ENCODE assay signal across 8 mouse cellular contexts in the genomic region with DNA sequence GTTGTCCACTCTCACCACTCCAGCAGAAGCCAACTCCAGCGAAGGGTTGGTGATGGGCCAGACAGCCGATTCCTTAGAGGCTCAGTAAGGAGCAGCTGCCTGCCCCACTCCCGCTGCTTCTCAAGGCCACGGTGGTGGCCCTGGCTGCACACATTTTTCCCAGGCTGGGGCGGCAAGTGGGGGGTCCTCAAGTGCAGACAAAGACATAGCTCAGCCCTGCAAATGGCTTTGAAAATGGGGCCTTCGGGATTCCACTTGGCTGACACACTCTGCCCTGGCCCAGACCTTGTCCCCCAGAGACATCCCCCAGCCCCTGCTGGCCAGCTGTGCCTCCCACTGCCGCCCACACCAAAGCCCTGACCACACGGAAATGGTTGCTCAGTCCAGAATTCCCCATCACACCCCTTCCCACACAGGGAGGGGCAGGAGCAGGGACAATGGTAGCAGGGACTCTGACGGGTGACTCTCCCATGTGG.
DNase-seq lines count a peak whose midpoint lies in the region; ATAC-seq and TF ChIP-seq lines count a peak whose summit lies in the region.

No protein-coding gene starts in this region.

- WGBS in kidney, embryonic 16.5 days, result 34% methylated on average over 9 of the region's 9 CpGs
- WGBS in limb, embryonic 14.5 days, result 50% methylated on average over 9 of the region's 9 CpGs

- no peak for TF ChIP-seq POLR2A in limb, embryonic 14.5 days (IDR thresholded peaks at IDR 0.05; ENCODE audit: borderline replicate concordance, extremely low read depth, insufficient read depth, insufficient read length)

- peak; percentile 75 for ATAC-seq in kidney, embryonic 16.5 days (ENCODE audit: low FRiP score, low TSS enrichment)
- ATAC-seq in limb, embryonic 14.5 days (ENCODE audit: low FRiP score, low read depth), result peak; percentile 62
- ATAC-seq in erythroblast, adult 5-6 weeks (replicated peaks; ENCODE audit: low FRiP score, poor library complexity, severe bottlenecking), result no peak
- no peak for ATAC-seq in cerebellum, adult (ENCODE audit: insufficient number of reproducible peaks, low FRiP score, low TSS enrichment)

- H3K27ac ChIP-seq in kidney, embryonic 16.5 days (ENCODE audit: low read length), result no peak overlapping the region
- no peak overlapping the region for H3K27ac ChIP-seq in limb, embryonic 14.5 days (replicated peaks; ENCODE audit: low read depth, low read length)

- no peaks in the 10 kb centered on the region for H3K27me3 ChIP-seq in kidney, embryonic 16.5 days (ENCODE audit: insufficient read depth, low read length)
- H3K27me3 ChIP-seq in limb, embryonic 14.5 days (ENCODE audit: control insufficient read depth, insufficient read depth, low read length), result no peaks in the 10 kb centered on the region

- no peak overlapping the region for H3K4me3 ChIP-seq in kidney, embryonic 16.5 days (ENCODE audit: low read length)
- H3K4me3 ChIP-seq in limb, embryonic 14.5 days (replicated peaks; ENCODE audit: low read length), result no peak overlapping the region

- H3K4me2 ChIP-seq in kidney, embryonic 16.5 days (replicated peaks; ENCODE audit: low read depth, low read length), result no peak overlapping the region
- H3K4me2 ChIP-seq in limb, embryonic 14.5 days (replicated peaks; ENCODE audit: low read depth, low read length, severe bottlenecking), result no peak overlapping the region

- no peak overlapping the region for H3K9ac ChIP-seq in kidney, embryonic 16.5 days (replicated peaks; ENCODE audit: low read length)
- H3K9ac ChIP-seq in limb, embryonic 14.5 days (ENCODE audit: low read depth, low read length, severe bottlenecking), result no peak overlapping the region

- no peaks in the 10 kb centered on the region for H3K36me3 ChIP-seq in kidney, embryonic 16.5 days (ENCODE audit: insufficient read depth, low read length)
- H3K36me3 ChIP-seq in limb, embryonic 14.5 days (ENCODE audit: control insufficient read depth, insufficient read depth, low read length), result no peaks in the 10 kb centered on the region

- peaks cover 11% of the 10 kb centered on the region for H3K4me1 ChIP-seq in kidney, embryonic 16.5 days (ENCODE audit: insufficient read depth, low read length)
- peaks cover 17% of the 10 kb centered on the region for H3K4me1 ChIP-seq in limb, embryonic 14.5 days (ENCODE audit: control insufficient read depth, insufficient read depth, low read length)

- no peaks in the 10 kb centered on the region for H3K9me3 ChIP-seq in kidney, embryonic 16.5 days (ENCODE audit: low read length)
- no peaks in the 10 kb centered on the region for H3K9me3 ChIP-seq in limb, embryonic 14.5 days (ENCODE audit: control insufficient read depth, low read length)

- DNase-seq in kidney, adult 11 months, result no peak
- peak; percentile 13 for DNase-seq in adipocyte (ENCODE audit: low spot score)
- peak; percentile 33 for DNase-seq in heart, adult 8-10 months (ENCODE audit: low spot score)
- DNase-seq in limb, embryonic 14.5 days (ENCODE audit: low spot score), result no peak
- DNase-seq in spleen, adult 18-20 months, result no peak

Comparison
In these comparisons a context has a peak if more than half of its experiments do, and no peak if none do; other contexts are left out.
1. ATAC-seq: peak in kidney, embryonic 16.5 days (single experiment) and limb, embryonic 14.5 days (single experiment); none in erythroblast, adult 5-6 weeks (single experiment) and cerebellum, adult (single experiment).
2. DNase-seq: peak in adipocyte (single experiment) and heart, adult 8-10 months (single experiment); none in kidney, adult 11 months (single experiment), limb, embryonic 14.5 days (single experiment) and spleen, adult 18-20 months (0 of 2).